Mouse (Mus musculus) limb, embryonic 15.5 days (tissue): ENCODE measurements at regions not wholly inside any gene's neighbourhood (a gene's known extent, or its start where the extent isn't known, plus 50 kb on each side); places are given as distances from the start of the nearest gene placed in this dataset.
A peak's percentile ranks its signal among the peaks of the same experiment; 100 is the strongest.

Experiments
- ATAC-seq: fragments of 200-750 bp; cut with Nextera tagmentation; 2 replicates; pipeline ENCODE4 v1.8.0; 2017; ENCODE audit warnings: low read depth, moderate TSS enrichment; ENCODE audit not compliant: insufficient number of reproducible peaks, low FRiP score, low TSS enrichment
- H3K27ac ChIP-seq: fragments of 300-500 bp; sonication (generic); 2 replicates; pipeline ENCODE4 v1.5.1; 2015; ENCODE audit warnings: moderate library complexity, mild to moderate bottlenecking, inconsistent platforms
- H3K27me3 ChIP-seq: fragments of 300-500 bp; sonication (generic); 2 replicates; pipeline ENCODE4 v1.6.1; 2015; ENCODE audit warnings: inconsistent platforms
- H3K36me3 ChIP-seq: fragments of 300-500 bp; sonication (generic); 2 replicates; pipeline ENCODE4 v1.6.1; 2015; ENCODE audit warnings: inconsistent platforms
- H3K4me1 ChIP-seq: fragments of 300-500 bp; sonication (generic); 2 replicates; pipeline ENCODE4 v1.6.1; 2015; ENCODE audit warnings: inconsistent platforms
- H3K4me2 ChIP-seq: fragments of 300-500 bp; sonication (generic); 2 replicates; pipeline ENCODE4 v1.6.1; 2015; ENCODE audit warnings: mild to moderate bottlenecking, inconsistent platforms
- H3K4me3 ChIP-seq: fragments of 300-500 bp; sonication (generic); 2 replicates; pipeline ENCODE4 v1.5.1; 2015; ENCODE audit warnings: mild to moderate bottlenecking, inconsistent platforms
- H3K9ac ChIP-seq: fragments of 300-500 bp; sonication (generic); 2 replicates; pipeline ENCODE4 v1.6.1; 2015; ENCODE audit warnings: inconsistent platforms
- H3K9me3 ChIP-seq: fragments of 300-500 bp; sonication (generic); 2 replicates; pipeline ENCODE4 v1.6.1; 2016; ENCODE audit warnings: inconsistent platforms
- WGBS: fragments of 180-500 bp; shearing (Covaris S2); methylation state at CpG from one replicate; pipeline ENCODE4 v1.1.7; 2015; 5-methylcytosine and 5-hydroxymethylcytosine counted together

GRCm38 (mm10) chr5:112171325-112171724, 81.0 kb downstream of the Cryba4 start:
- Histone ChIP-seq H3K27ac (no peak overlapping the region), H3K9ac (no peak overlapping the region), H3K27me3 (0 out of 2 replicates have a peak, but pooled peaks cover 6% of the 10 kb centered on the region), H3K4me3 (no peak overlapping the region), H3K4me1 (no peaks in the 10 kb centered on the region), H3K36me3 (no peaks in the 10 kb centered on the region), H3K9me3 (no peaks in the 10 kb centered on the region), H3K4me2 (no peak overlapping the region)
- WGBS: 63% methylated on average over 2 of the region's 2 CpGs
- ATAC-seq: no peak

DNA sequence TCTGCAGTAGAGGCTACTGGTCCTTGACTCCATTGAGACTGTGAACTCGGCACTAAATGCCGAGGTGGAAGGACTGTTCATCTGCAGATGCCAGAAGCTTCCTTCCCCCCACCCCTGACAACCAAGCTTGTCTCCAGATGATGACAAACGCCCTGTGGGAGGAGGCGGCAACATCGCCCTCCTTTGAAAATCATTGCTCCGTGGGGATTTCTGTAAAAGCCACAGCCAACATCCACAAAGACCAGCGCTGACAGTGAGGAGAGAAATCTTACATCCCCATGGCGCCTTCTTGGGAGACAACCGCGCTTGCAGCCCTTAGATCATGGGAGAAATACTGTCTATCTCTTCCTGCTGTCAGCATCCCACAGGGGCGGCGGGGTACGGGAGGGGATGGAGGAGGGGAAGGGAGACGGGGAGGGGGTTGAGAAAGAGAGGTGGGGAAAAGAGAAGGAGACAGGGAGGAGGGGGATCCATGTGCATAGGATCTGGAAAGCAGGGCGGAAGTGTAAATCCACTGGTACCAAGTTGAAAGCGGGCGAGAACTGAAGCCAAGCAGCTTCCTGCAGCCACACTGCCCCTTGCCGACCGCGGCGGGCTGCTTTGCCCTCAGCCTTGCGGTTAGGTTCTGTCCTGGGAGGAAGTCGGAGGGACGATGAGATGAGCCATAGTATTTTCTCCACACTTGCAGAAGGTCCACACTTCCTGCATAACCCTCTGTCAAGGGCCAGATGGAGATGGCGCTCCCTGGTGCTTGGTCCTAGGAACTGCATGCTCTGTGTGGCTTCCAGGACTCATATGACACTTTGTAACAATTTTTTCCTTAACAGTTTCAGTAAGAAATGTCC, 72.9 kb downstream of the Cryba4 start:
- Histone ChIP-seq H3K4me3 (peak overlapping the region; percentile 27), H3K4me2 (peak overlapping the region; percentile 37), H3K36me3 (no peaks in the 10 kb centered on the region), H3K9me3 (no peaks in the 10 kb centered on the region), H3K9ac (no peak overlapping the region), H3K27ac (no peak overlapping the region), H3K4me1 (peaks cover 3% of the 10 kb centered on the region; the same call in 1 of the 2 replicates), H3K27me3 (peaks cover 34% of the 10 kb centered on the region)
- no peak for ATAC-seq
- 21% methylated on average over 25 of the region's 25 CpGs for WGBS

DNA sequence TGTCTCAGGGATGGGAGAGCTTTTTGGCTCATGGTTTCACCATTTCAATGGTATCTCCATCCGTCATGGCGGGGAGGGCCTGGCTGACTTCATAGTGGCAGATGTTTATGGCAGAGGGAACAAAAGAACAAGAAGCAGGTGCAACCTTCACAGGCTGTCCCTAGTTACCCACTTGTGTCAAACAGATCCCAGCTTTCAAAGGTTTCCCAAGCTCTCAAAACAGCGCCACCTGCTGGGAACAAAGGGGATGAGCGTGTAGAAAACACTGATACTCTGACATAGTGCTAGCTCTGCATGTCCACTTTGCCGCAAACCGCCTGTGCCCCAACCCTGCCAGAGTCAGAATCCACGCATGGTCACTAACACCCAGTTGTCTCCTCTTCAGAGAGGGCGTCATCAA, 69.5 kb downstream of the Cryba4 start:
- Histone ChIP-seq H3K9me3 (no peaks in the 10 kb centered on the region), H3K9ac (no peak overlapping the region), H3K4me2 (no peak overlapping the region), H3K36me3 (no peaks in the 10 kb centered on the region), H3K27ac (no peak overlapping the region), H3K4me3 (no peak overlapping the region), H3K4me1 (peaks cover 3% of the 10 kb centered on the region; the same call in 1 of the 2 replicates), H3K27me3 (peaks cover 32% of the 10 kb centered on the region)
- 38% methylated on average over 8 of the region's 8 CpGs for WGBS
- ATAC-seq: no peak

DNA sequence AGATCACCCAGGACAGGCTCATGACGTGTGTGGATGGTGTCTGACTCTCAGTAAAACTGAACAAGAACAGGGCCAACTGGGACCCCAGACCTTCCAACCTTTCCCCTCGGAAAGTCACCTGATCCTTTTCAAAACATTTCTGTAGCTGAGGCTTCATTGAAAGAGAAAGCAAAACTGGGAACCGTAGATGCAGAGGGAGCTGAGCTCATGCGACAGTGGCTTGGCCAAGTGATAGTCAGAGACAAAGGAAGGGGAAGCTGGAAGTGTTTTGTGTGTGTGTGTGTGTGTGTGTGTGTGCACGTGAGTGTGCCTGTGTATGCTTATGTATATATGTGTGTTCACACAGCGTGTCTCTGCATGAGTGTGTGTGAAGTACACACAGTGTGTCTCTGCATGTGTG, 56.7 kb downstream of the Cryba4 start:
- H3K9ac ChIP-seq: no peak overlapping the region
- no peak for ATAC-seq
- no peaks in the 10 kb centered on the region for H3K27me3 ChIP-seq
- no peak overlapping the region for H3K27ac ChIP-seq
- no peaks in the 10 kb centered on the region for H3K9me3 ChIP-seq
- H3K4me1 ChIP-seq: no peaks in the 10 kb centered on the region
- H3K4me2 ChIP-seq: no peak overlapping the region
- H3K4me3 ChIP-seq: no peak overlapping the region
- H3K36me3 ChIP-seq: no peaks in the 10 kb centered on the region
- WGBS: 69% methylated on average over 6 of the region's 6 CpGs
